Mouse (Mus musculus): Measurements from ENCODE around the gene Plekhg1. TPM values are rescaled to one million over a fixed set of nuclear protein-coding genes. Genes with fewer than 3 reads are reported as not detected.

Plekhg1 gene
- polyA plus RNA-seq (2014; fragmentation: Nextera tagmentation; extraction: Ambion mirVana): 16.2 and 19.9 TPM in 2 replicates

GRCm38 (mm10) chr10:3740148-3740503 lies at the start of gene Plekhg1:
TSS of gene Plekhg1 (plus strand) at chr10:3740364.
- peak; percentile 82 for DNase-seq (ENCODE audit: low spot score)
- ATAC-seq (replicated peaks; ENCODE audit: insufficient number of reproducible peaks, low FRiP score, low TSS enrichment, low read depth): peak; percentile 84

GRCm38 (mm10) chr10:3692791-3693190 lies 47.4 kb upstream of the Plekhg1 start:
- Histone ChIP-seq H3K9ac (replicated peaks; ENCODE audit: low read length) (no peak overlapping the region), H3K4me2 (ENCODE audit: low read depth, low read length) (no peak overlapping the region), H3K9me3 (replicated peaks; ENCODE audit: control insufficient read depth, low read length) (no peaks in the 10 kb centered on the region), H3K36me3 (replicated peaks; ENCODE audit: control insufficient read depth, insufficient read depth, low read depth, low read length) (no peaks in the 10 kb centered on the region), H3K27me3 (ENCODE audit: control insufficient read depth, insufficient read depth, low read length) (no peaks in the 10 kb centered on the region), H3K4me3 (ENCODE audit: low read depth, low read length) (no peak overlapping the region), H3K27ac (replicated peaks; ENCODE audit: low read depth, low read length) (no peak overlapping the region), H3K4me1 (ENCODE audit: control insufficient read depth, insufficient read depth, low read length) (no peaks in the 10 kb centered on the region)
- no peak for DNase-seq (ENCODE audit: low spot score)
- WGBS: 69% methylated on average over 1 of the region's 1 CpGs
- no peak for ATAC-seq (replicated peaks; ENCODE audit: insufficient number of reproducible peaks, low FRiP score, low TSS enrichment, low read depth)

More at GRCm38 (mm10) chr10:3740148-3740503, at the start of gene Plekhg1:
- H3K4me2 ChIP-seq (ENCODE audit: low read depth, low read length): peak within 1 kb of the TSS; percentile 79
- no peaks in the 10 kb centered on the region for H3K36me3 ChIP-seq (replicated peaks; ENCODE audit: control insufficient read depth, insufficient read depth, low read depth, low read length)
- H3K4me1 ChIP-seq (ENCODE audit: control insufficient read depth, insufficient read depth, low read length): no peaks in the 10 kb centered on the region; the same call in 1 of the 2 replicates
- H3K9me3 ChIP-seq (replicated peaks; ENCODE audit: control insufficient read depth, low read length): no peaks in the 10 kb centered on the region
- peak within 1 kb of the TSS; percentile 85 for H3K27ac ChIP-seq (replicated peaks; ENCODE audit: low read depth, low read length)
- H3K4me3 ChIP-seq (ENCODE audit: low read depth, low read length): peak within 1 kb of the TSS; percentile 65
- WGBS: 0% methylated on average over 8 of the region's 29 CpGs
- H3K27me3 ChIP-seq (ENCODE audit: control insufficient read depth, insufficient read depth, low read length): no peaks in the 10 kb centered on the region
- peak within 1 kb of the TSS; percentile 75 for H3K9ac ChIP-seq (replicated peaks; ENCODE audit: low read length)

- Histone ChIP-seq H3K36me3 (replicated peaks; ENCODE audit: control insufficient read depth, insufficient read depth, low read depth, low read length) (no peaks in the 10 kb centered on the region), H3K4me1 (ENCODE audit: control insufficient read depth, insufficient read depth, low read length) (no peaks in the 10 kb centered on the region), H3K9me3 (replicated peaks; ENCODE audit: control insufficient read depth, low read length) (no peaks in the 10 kb centered on the region), H3K27ac (replicated peaks; ENCODE audit: low read depth, low read length) (no peak overlapping the region), H3K4me2 (ENCODE audit: low read depth, low read length) (no peak overlapping the region), H3K4me3 (ENCODE audit: low read depth, low read length) (no peak overlapping the region), H3K27me3 (ENCODE audit: control insufficient read depth, insufficient read depth, low read length) (no peaks in the 10 kb centered on the region), H3K9ac (replicated peaks; ENCODE audit: low read length) (no peak overlapping the region)
- DNase-seq (ENCODE audit: low spot score) (peak; percentile 46), ATAC-seq (replicated peaks; ENCODE audit: insufficient number of reproducible peaks, low FRiP score, low TSS enrichment, low read depth) (no peak)
- WGBS: 47% methylated on average over 6 of the region's 6 CpGs
Observed at GRCm38 (mm10) chr10:3693699-3694280, 46.4 kb upstream of the Plekhg1 start.

GRCm38 (mm10) chr10:3695332-3695905 lies 44.7 kb upstream of the Plekhg1 start:
- Histone ChIP-seq H3K9ac (replicated peaks; ENCODE audit: low read length) (no peak overlapping the region), H3K9me3 (replicated peaks; ENCODE audit: control insufficient read depth, low read length) (no peaks in the 10 kb centered on the region), H3K27ac (replicated peaks; ENCODE audit: low read depth, low read length) (no peak overlapping the region), H3K27me3 (ENCODE audit: control insufficient read depth, insufficient read depth, low read length) (no peaks in the 10 kb centered on the region), H3K36me3 (replicated peaks; ENCODE audit: control insufficient read depth, insufficient read depth, low read depth, low read length) (no peaks in the 10 kb centered on the region), H3K4me1 (ENCODE audit: control insufficient read depth, insufficient read depth, low read length) (no peaks in the 10 kb centered on the region), H3K4me2 (ENCODE audit: low read depth, low read length) (no peak overlapping the region), H3K4me3 (ENCODE audit: low read depth, low read length) (no peak overlapping the region)
- 85% methylated on average over 5 of the region's 5 CpGs for WGBS
- DNase-seq (ENCODE audit: low spot score): no peak
- no peak for ATAC-seq (replicated peaks; ENCODE audit: insufficient number of reproducible peaks, low FRiP score, low TSS enrichment, low read depth)

GRCm38 (mm10) chr10:3696727-3697348 lies 43.3 kb upstream of the Plekhg1 start:
- no peak overlapping the region for H3K4me2 ChIP-seq (ENCODE audit: low read depth, low read length)
- H3K27ac ChIP-seq (replicated peaks; ENCODE audit: low read depth, low read length): no peak overlapping the region
- H3K36me3 ChIP-seq (replicated peaks; ENCODE audit: control insufficient read depth, insufficient read depth, low read depth, low read length): no peaks in the 10 kb centered on the region
- H3K9me3 ChIP-seq (replicated peaks; ENCODE audit: control insufficient read depth, low read length): no peaks in the 10 kb centered on the region
- no peaks in the 10 kb centered on the region for H3K27me3 ChIP-seq (ENCODE audit: control insufficient read depth, insufficient read depth, low read length)
- H3K4me3 ChIP-seq (ENCODE audit: low read depth, low read length): no peak overlapping the region
- ATAC-seq (replicated peaks; ENCODE audit: insufficient number of reproducible peaks, low FRiP score, low TSS enrichment, low read depth) (no peak), DNase-seq (ENCODE audit: low spot score) (no peak)
- H3K4me1 ChIP-seq (ENCODE audit: control insufficient read depth, insufficient read depth, low read length): no peaks in the 10 kb centered on the region
- no peak overlapping the region for H3K9ac ChIP-seq (replicated peaks; ENCODE audit: low read length)
- WGBS: 68% methylated on average over 8 of the region's 8 CpGs

- 85% methylated on average over 5 of the region's 5 CpGs for WGBS
- no peak for ATAC-seq (replicated peaks; ENCODE audit: insufficient number of reproducible peaks, low FRiP score, low TSS enrichment, low read depth)
Observed at GRCm38 (mm10) chr10:3697500-3697899, 42.7 kb upstream of the Plekhg1 start.

GRCm38 (mm10) chr10:3700225-3701073 lies 39.7 kb upstream of the Plekhg1 start:
- DNase-seq (ENCODE audit: low spot score): no peak
- H3K36me3 ChIP-seq (replicated peaks; ENCODE audit: control insufficient read depth, insufficient read depth, low read depth, low read length): no peaks in the 10 kb centered on the region
- ATAC-seq (replicated peaks; ENCODE audit: insufficient number of reproducible peaks, low FRiP score, low TSS enrichment, low read depth): no peak
- 67% methylated on average over 12 of the region's 12 CpGs for WGBS
- no peaks in the 10 kb centered on the region for H3K27me3 ChIP-seq (ENCODE audit: control insufficient read depth, insufficient read depth, low read length)
- no peaks in the 10 kb centered on the region for H3K9me3 ChIP-seq (replicated peaks; ENCODE audit: control insufficient read depth, low read length)
- no peaks in the 10 kb centered on the region for H3K4me1 ChIP-seq (ENCODE audit: control insufficient read depth, insufficient read depth, low read length)
- no peak overlapping the region for H3K4me3 ChIP-seq (ENCODE audit: low read depth, low read length)
- H3K9ac ChIP-seq (replicated peaks; ENCODE audit: low read length): no peak overlapping the region
- H3K27ac ChIP-seq (replicated peaks; ENCODE audit: low read depth, low read length): no peak overlapping the region
- H3K4me2 ChIP-seq (ENCODE audit: low read depth, low read length): no peak overlapping the region

More at GRCm38 (mm10) chr10:3697500-3697899, 42.7 kb upstream of the Plekhg1 start:
- no peak overlapping the region for H3K9ac ChIP-seq (replicated peaks; ENCODE audit: low read length)
- no peaks in the 10 kb centered on the region for H3K4me1 ChIP-seq (ENCODE audit: control insufficient read depth, insufficient read depth, low read length)
- H3K27me3 ChIP-seq (ENCODE audit: control insufficient read depth, insufficient read depth, low read length): no peaks in the 10 kb centered on the region
- H3K4me2 ChIP-seq (ENCODE audit: low read depth, low read length): no peak overlapping the region
- H3K27ac ChIP-seq (replicated peaks; ENCODE audit: low read depth, low read length): no peak overlapping the region
- no peak overlapping the region for H3K4me3 ChIP-seq (ENCODE audit: low read depth, low read length)
- DNase-seq (ENCODE audit: low spot score): no peak
- H3K9me3 ChIP-seq (replicated peaks; ENCODE audit: control insufficient read depth, low read length): no peaks in the 10 kb centered on the region
- no peaks in the 10 kb centered on the region for H3K36me3 ChIP-seq (replicated peaks; ENCODE audit: control insufficient read depth, insufficient read depth, low read depth, low read length)

All from embryonic facial prominence, embryonic 11.5 days (tissue).